Mouse (Mus musculus): ENCODE measurements around the gene Coro1b.

DNA sequence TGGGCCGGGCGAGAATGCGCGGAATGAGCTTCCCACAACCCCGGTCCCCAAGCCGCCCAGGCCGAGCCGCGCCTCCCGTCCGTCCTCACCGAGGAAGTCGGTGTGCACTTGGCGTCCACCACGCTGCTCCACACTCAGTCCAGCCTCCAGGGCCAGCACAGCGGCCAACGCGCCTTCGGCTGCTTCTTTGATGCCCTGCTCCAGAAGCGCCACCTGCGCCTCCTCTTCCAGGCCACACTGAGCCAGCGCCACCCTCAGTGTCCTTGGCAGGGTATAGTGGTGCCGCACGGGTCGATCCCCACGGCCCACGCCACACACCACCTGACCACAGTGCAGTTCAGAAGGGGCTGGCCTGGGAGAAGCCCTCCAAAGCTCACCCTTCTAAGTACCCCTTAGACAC lies 21.4 kb downstream of the Coro1b start:
- TF ChIP-seq CTCF (IDR thresholded peaks at IDR 0.05; ENCODE audit: low read depth, low read length) (no peak; the same call in 1 of the 2 replicates), POLR2A (IDR thresholded peaks at IDR 0.05; ENCODE audit: borderline replicate concordance, low read depth, low read length) (no peak)
